Mouse (Mus musculus) kidney, embryonic 15.5 days (tissue): ENCODE data around the gene Tbx10. TPM values are rescaled to one million over a fixed set of nuclear protein-coding genes. Genes with fewer than 3 reads are reported as not detected.

Experiments
- ATAC-seq: fragments of 200-750 bp; cut with Nextera tagmentation; replicated peaks from 2 replicates; pipeline ENCODE4 v1.8.0; 2017; ENCODE audit warnings: moderate TSS enrichment; ENCODE audit not compliant: low FRiP score
- H3K27ac ChIP-seq: fragments of 300-500 bp; sonication (generic); 2 replicates; pipeline ENCODE4 v1.5.1; 2015; ENCODE audit warnings: mild to moderate bottlenecking, inconsistent platforms
- H3K27me3 ChIP-seq: fragments of 300-500 bp; sonication (generic); 2 replicates; pipeline ENCODE4 v1.6.1; 2015; ENCODE audit warnings: inconsistent platforms
- H3K36me3 ChIP-seq: fragments of 300-500 bp; sonication (generic); 2 replicates; pipeline ENCODE4 v1.6.1; 2015; ENCODE audit warnings: inconsistent platforms
- H3K4me1 ChIP-seq: fragments of 300-500 bp; sonication (generic); 2 replicates; pipeline ENCODE4 v1.6.1; 2015; ENCODE audit warnings: inconsistent platforms
- H3K4me2 ChIP-seq: fragments of 300-500 bp; sonication (generic); 2 replicates; pipeline ENCODE4 v1.6.1; 2015; ENCODE audit warnings: moderate library complexity, mild to moderate bottlenecking, inconsistent platforms
- H3K4me3 ChIP-seq: fragments of 300-500 bp; sonication (generic); replicated peaks from 2 replicates; pipeline ENCODE4 v1.5.1; 2015; ENCODE audit warnings: mild to moderate bottlenecking, inconsistent platforms
- H3K9ac ChIP-seq: fragments of 300-500 bp; sonication (generic); 2 replicates; pipeline ENCODE4 v1.6.1; 2015; ENCODE audit warnings: mild to moderate bottlenecking, inconsistent platforms
- H3K9me3 ChIP-seq: fragments of 300-500 bp; sonication (generic); replicated peaks from 2 replicates; pipeline ENCODE4 v1.6.1; 2016; ENCODE audit warnings: inconsistent platforms
- WGBS: fragments of 180-500 bp; shearing (Covaris S2); methylation state at CpG from one replicate; pipeline ENCODE4 v1.1.7; 2015; ENCODE audit warnings: mixed read lengths; 5-methylcytosine and 5-hydroxymethylcytosine counted together
- polyA plus RNA-seq: library from polyadenylated mRNA; unstranded; fragments of >200 nt; fragmentation: Nextera tagmentation; extraction: Ambion mirVana; gene quantifications from 2 replicates; pipeline ENCODE4 v1.2.1, GENCODE M21; 2015

Gene Tbx10
- polyA plus RNA-seq, 1 experiment from 2014 or later, result 0.75 TPM

DNA sequence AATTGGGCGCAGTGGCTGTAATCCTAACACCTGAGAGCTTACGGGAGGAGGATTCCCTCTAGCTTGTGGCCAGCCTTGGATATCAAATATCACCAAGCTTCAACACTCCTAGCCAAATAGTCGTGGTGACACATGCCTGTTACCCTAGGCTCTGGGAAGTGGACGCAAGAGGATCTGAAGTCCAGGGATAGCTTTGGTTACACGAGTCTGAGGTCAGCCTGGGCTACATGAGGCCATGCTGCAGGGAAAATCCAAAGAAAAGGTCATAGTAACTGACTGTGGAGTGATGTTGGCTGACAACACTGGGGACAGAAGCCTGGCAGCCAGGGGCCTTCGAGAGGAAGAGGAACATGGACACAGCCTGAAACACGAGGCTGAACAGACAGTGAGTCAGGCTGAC lies 3.6 kb downstream of the Tbx10 start:
- Histone ChIP-seq H3K27me3 (no peaks in the 10 kb centered on the region), H3K9ac (no peak overlapping the region), H3K36me3 (no peaks in the 10 kb centered on the region), H3K9me3 (no peaks in the 10 kb centered on the region), H3K27ac (peak overlapping the region; percentile 59; the same call in 1 of the 2 replicates), H3K4me2 (no peak overlapping the region), H3K4me3 (no peak overlapping the region), H3K4me1 (peaks cover 54% of the 10 kb centered on the region)
- 45% methylated on average over 7 of the region's 7 CpGs for WGBS
- ATAC-seq, result no peak

DNA sequence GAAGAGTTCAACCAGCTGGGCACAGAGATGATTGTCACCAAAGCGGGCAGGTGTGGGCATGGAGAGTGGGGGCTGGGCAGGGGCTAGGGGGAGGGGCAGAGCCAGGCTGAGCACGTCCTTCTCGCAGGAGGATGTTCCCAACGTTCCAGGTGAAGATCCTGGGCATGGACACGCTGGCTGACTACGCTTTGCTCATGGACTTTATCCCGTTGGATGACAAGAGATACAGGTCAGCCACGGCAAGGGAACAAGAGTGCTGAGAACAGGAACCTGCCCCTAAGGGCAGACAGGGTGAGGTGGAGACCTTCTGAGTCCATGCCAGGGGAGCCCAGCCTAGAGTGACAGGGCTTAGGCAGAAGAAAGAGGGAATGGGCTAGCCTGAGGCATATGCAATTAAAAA lies 4.2 kb downstream of the Tbx10 start:
- Histone ChIP-seq H3K9me3 (no peaks in the 10 kb centered on the region), H3K4me3 (no peak overlapping the region), H3K4me2 (no peak overlapping the region), H3K27ac (0 out of 2 replicates have a peak overlapping the region, but pooled peaks have one; percentile 59), H3K9ac (no peak overlapping the region), H3K4me1 (peaks cover 60% of the 10 kb centered on the region), H3K27me3 (no peaks in the 10 kb centered on the region), H3K36me3 (no peaks in the 10 kb centered on the region)
- ATAC-seq, result no peak
- 76% methylated on average over 8 of the region's 8 CpGs for WGBS

DNA sequence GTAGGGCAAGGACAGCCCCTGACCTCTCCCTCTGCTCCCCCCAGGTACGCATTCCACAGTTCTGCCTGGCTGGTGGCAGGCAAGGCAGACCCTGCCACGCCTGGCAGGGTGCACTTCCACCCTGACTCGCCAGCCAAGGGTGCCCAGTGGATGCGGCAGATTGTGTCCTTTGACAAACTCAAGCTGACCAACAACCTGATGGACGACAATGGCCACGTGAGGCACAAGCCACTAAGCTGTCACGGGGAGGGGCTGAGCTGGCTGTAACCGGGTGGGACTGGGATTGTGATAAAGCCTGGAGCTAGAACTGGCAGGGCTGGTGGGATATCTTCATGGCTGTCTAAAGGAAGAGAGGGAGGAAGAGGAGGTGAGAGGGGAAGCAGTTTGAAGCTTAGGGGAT lies 4.7 kb downstream of the Tbx10 start:
- WGBS, result 42% methylated on average over 8 of the region's 8 CpGs
- Histone ChIP-seq H3K27ac (no peak overlapping the region), H3K27me3 (no peaks in the 10 kb centered on the region), H3K36me3 (no peaks in the 10 kb centered on the region), H3K9me3 (no peaks in the 10 kb centered on the region), H3K4me2 (no peak overlapping the region), H3K4me3 (no peak overlapping the region), H3K9ac (no peak overlapping the region), H3K4me1 (peaks cover 64% of the 10 kb centered on the region)
- ATAC-seq, result no peak

DNA sequence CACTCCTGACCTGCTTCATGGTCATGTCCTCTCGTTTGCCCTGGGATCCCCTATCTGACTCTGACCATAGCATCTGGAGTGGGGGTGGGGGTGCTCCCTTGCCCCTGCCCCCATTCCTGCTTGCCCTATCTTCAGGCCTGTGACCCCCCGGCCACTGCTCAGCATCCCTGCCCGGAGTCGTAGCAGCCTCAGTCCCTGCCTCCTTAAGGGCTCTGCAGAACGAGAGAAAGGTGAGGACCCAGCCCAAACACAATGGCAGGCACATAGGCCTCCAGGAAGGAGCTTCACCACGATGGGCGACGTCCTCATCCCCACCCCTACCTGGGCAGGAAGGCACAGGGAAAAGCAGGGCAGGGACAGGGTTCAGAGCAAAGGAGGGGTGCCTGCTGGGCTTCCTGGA lies 5.8 kb downstream of the Tbx10 start:
- no peaks in the 10 kb centered on the region for H3K9me3 ChIP-seq
- no peak for ATAC-seq
- no peak overlapping the region for H3K4me2 ChIP-seq
- WGBS, result 64% methylated on average over 8 of the region's 8 CpGs
- H3K27ac ChIP-seq, result no peak overlapping the region
- H3K9ac ChIP-seq, result no peak overlapping the region
- H3K36me3 ChIP-seq, result no peaks in the 10 kb centered on the region
- H3K4me3 ChIP-seq, result no peak overlapping the region
- H3K27me3 ChIP-seq, result no peaks in the 10 kb centered on the region
- H3K4me1 ChIP-seq, result peaks cover 64% of the 10 kb centered on the region

DNA sequence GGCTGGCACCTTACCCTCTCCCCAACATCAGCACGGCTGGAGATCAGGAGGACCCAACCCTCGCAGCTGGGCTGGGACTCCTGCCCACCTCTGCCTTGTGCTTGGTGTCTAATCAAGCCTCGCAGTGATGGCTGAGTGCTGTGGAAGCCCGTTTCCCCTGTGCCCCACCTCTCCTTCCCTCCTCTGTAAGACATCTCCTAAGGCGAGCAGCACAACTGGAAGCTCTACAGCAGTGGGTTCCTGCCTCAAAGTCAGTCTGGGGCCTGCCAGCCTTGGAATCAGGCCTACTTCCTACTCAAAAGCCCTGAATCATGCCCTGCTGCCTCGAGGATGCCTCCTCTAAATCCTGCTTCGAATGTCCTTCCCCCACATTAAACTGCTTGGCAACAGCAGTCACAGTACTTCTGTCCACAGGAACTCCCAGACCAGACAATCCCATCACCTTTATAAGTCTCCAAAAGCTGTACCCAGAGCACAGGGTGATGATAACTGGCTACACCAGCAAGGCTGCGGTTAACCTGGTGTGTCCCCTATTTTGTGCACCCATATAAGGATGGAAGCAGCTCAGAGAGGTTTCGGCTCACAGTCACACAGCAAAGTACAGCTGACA lies 6.7 kb downstream of the Tbx10 start:
- 77% methylated on average over 9 of the region's 9 CpGs for WGBS

DNA sequence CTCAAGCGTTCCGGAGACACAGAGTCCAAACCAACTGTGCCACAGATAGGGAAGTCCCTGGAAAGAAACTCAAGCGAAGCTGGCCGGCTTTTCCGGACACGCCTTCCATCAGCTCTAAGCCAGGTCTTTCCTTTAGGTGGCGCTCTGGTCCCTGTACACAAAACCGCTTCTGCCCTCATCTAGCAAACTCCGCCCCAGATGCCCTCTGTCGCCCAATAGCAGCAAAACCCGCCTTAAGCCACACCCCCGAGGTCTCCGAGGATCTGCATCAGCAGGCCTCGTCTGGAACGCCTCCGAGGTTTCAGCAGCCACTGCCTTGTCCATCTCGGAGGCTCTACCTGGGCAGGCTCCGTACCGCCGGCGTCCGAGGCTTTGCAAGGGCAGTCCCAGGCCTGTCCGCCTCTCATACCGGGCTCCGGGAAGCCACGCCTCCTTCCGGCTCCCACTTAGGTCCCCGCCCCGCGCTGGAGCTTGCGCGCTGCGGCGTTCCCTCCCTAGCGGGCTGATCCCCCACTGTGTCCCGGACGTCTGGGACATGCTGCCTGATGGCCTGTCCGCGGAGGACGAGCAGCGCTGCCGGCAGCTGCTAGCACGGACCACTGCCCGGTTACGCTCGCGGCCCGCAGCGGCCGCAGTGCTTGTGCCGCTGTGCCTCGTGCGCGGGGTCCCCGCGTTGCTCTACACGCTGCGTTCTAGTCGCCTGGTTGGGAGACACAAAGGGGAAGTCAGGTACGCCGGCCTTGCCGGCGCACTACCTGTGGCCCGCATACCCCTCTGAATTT lies 7.8 kb downstream of the Tbx10 start, which contains the start of the genes Nudt8 and Gm49405:
Gene Nudt8, plus strand, starts transcription at position 462 of the 782 bp plus-strand sequence.
Gene Gm49405, plus strand, starts transcription at position 508 of the 782 bp plus-strand sequence.
- Histone ChIP-seq H3K4me3 (peak within 1 kb of the TSS; percentile 74), H3K36me3 (peaks cover 8% of the 10 kb centered on the region), H3K4me1 (peaks cover 58% of the 10 kb centered on the region), H3K4me2 (peak within 1 kb of the TSS; percentile 89), H3K9me3 (no peaks in the 10 kb centered on the region), H3K9ac (peak within 1 kb of the TSS; percentile 80), H3K27me3 (no peaks in the 10 kb centered on the region), H3K27ac (peak within 1 kb of the TSS; percentile 98)
- peak; percentile 92 for ATAC-seq
- under 1% methylated on average over 64 of the region's 64 CpGs for WGBS

More for the DNA sequence above, 6.7 kb downstream of the Tbx10 start:
- Histone ChIP-seq H3K36me3 (no peaks in the 10 kb centered on the region), H3K4me2 (peak overlapping the region; percentile 89), H3K4me3 (peak overlapping the region; percentile 74), H3K27ac (peak overlapping the region; percentile 98; the same call in 1 of the 2 replicates), H3K9me3 (no peaks in the 10 kb centered on the region), H3K4me1 (peaks cover 64% of the 10 kb centered on the region), H3K9ac (peak overlapping the region; percentile 46; the same call in 1 of the 2 replicates), H3K27me3 (no peaks in the 10 kb centered on the region)
- no peak for ATAC-seq

DNA sequence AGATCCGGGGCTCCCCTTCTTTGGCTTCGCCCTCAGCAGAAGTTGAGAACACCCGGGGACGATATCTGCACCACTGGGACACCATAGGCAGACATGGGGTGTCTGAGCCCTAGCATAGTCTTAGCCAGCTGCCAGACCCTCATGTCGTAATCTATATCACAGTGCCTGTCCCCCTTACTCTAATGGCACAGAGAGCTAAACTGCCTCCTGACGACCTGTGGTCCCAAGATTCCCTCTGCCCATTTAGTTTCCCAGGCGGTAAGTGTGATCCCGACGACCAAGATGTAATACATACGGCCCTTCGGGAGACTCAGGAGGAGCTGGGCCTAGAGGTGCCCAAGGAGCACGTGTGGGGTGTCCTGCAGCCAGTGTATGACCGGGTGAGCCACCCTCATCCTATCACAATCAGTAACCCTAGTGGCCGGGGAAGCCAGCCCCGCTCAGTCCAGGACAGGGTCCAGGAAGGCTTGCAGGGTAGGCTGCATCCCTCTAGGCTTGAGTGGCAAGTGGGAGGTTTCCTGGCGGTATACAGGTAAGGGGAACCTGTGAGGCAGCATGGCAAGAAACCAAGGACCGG lies 8.5 kb downstream of the Tbx10 start:
- Histone ChIP-seq H3K4me3 (peak overlapping the region; percentile 74), H3K36me3 (peaks cover 14% of the 10 kb centered on the region), H3K27me3 (no peaks in the 10 kb centered on the region), H3K27ac (peak overlapping the region; percentile 98), H3K9ac (peak overlapping the region; percentile 80), H3K9me3 (no peaks in the 10 kb centered on the region), H3K4me2 (peak overlapping the region; percentile 89), H3K4me1 (peaks cover 51% of the 10 kb centered on the region)
- 11% methylated on average over 17 of the region's 17 CpGs for WGBS
- ATAC-seq, result peak; percentile 13; the same call in 1 of the 2 replicates

DNA sequence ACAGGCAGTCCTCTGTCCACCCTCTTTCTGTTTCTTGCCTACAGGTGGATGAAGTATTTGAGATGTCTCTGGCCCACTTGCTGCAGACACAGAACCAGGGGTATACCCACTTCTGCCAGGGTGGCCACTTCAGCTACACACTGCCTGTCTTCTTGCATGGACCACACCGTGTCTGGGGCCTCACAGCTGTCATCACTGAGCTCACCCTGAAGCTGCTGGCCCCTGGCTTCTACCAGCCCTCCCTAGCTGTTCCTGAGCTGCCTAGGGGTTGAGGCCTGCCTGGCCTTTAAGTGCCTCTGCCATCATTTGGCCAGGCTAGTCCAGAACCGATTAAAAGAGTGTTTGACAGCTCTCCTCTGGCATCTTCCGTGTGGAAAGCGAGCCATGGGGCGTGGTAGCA lies 9.2 kb downstream of the Tbx10 start:
- no peak overlapping the region for H3K4me3 ChIP-seq
- peaks cover 21% of the 10 kb centered on the region for H3K36me3 ChIP-seq
- H3K4me2 ChIP-seq, result peak overlapping the region; percentile 89
- H3K9ac ChIP-seq, result 0 out of 2 replicates have a peak overlapping the region, but pooled peaks have one; percentile 80
- H3K27me3 ChIP-seq, result no peaks in the 10 kb centered on the region
- peaks cover 44% of the 10 kb centered on the region for H3K4me1 ChIP-seq
- H3K27ac ChIP-seq, result no peak overlapping the region
- WGBS, result 74% methylated on average over 5 of the region's 5 CpGs
- no peaks in the 10 kb centered on the region for H3K9me3 ChIP-seq
- ATAC-seq, result no peak

DNA sequence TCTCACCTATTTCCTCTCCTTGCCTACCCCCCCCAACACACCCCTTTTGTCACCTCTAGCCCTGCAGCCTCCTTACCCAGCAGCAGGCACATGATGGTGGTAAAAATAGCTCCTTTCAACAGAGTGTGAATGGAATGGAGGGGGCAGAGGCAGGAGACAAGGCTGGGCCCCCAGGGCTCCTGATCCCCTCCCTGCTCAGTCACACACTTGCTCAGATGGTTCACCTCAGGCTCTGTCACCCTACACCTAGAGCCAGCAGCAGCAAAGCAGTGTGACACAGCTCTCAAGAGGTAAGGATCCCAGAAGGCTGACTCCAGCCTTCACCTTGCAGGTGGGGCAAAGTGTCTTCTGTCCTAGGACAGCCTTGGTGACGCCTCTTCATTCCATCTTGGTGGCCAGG lies 10.6 kb downstream of the Tbx10 start, which contains the start of gene Doc2g:
Gene Doc2g, plus strand, starts transcription at position 202 of the 400 bp plus-strand sequence.
- Histone ChIP-seq H3K9ac (no peak within 1 kb of the TSS), H3K4me1 (peaks cover 31% of the 10 kb centered on the region), H3K36me3 (peaks cover 35% of the 10 kb centered on the region), H3K4me3 (no peak within 1 kb of the TSS), H3K27ac (no peak within 1 kb of the TSS), H3K4me2 (no peak within 1 kb of the TSS), H3K9me3 (no peaks in the 10 kb centered on the region), H3K27me3 (no peaks in the 10 kb centered on the region)
- whole genome bisulfite sequencing, result 81% methylated on average over 1 of the region's 1 CpGs
- no peak for ATAC-seq

DNA sequence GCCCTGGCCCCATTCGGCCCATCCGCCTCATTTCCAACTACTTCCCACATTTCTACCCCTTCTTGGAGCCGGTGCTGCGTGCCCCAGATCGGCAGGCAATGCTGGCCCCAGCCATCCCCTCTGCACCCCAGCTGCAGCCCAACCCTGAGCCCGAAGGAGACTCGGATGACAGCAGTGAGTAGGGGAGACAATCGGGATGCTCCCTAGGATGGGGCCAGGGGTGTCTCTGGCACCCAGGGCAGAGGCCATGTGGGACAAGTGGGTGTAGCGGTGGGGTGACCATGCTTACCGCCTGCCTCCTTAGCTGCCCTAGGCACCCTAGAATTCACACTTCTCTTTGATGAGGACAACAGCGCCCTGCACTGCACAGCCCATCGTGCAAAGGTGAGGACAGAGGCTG lies 11.1 kb downstream of the Tbx10 start:
- WGBS, result 77% methylated on average over 12 of the region's 12 CpGs

DNA sequence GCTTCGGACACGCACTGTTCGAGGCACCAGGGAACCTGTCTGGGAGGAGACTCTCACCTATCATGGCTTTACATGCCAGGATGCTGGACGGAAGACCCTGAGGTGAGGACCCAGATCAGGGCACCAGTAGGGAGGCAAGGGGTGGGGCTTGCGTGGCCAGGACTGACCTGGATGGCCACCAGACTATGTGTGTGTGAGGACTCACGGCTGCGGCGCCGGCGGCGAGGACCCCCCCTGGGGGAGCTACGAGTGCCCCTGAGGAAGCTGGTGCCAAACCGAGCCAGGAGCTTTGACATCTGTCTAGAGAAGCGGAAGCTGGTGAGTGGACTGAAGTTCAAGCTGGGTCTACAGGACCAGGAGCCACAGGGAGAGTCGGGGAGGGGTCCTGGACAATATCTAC lies 11.8 kb downstream of the Tbx10 start:
- ATAC-seq, result no peak
- WGBS, result 85% methylated on average over 15 of the region's 15 CpGs
- Histone ChIP-seq H3K9me3 (no peaks in the 10 kb centered on the region), H3K4me3 (no peak overlapping the region), H3K4me1 (peaks cover 21% of the 10 kb centered on the region), H3K4me2 (no peak overlapping the region), H3K9ac (no peak overlapping the region), H3K27me3 (no peaks in the 10 kb centered on the region), H3K27ac (no peak overlapping the region), H3K36me3 (peaks cover 47% of the 10 kb centered on the region)

More for the DNA sequence above, 11.1 kb downstream of the Tbx10 start:
- H3K27ac ChIP-seq, result no peak overlapping the region
- no peak for ATAC-seq
- peaks cover 40% of the 10 kb centered on the region for H3K36me3 ChIP-seq
- H3K9ac ChIP-seq, result no peak overlapping the region
- no peaks in the 10 kb centered on the region for H3K9me3 ChIP-seq
- peaks cover 27% of the 10 kb centered on the region for H3K4me1 ChIP-seq
- no peak overlapping the region for H3K4me2 ChIP-seq
- H3K4me3 ChIP-seq, result no peak overlapping the region
- H3K27me3 ChIP-seq, result no peaks in the 10 kb centered on the region

DNA sequence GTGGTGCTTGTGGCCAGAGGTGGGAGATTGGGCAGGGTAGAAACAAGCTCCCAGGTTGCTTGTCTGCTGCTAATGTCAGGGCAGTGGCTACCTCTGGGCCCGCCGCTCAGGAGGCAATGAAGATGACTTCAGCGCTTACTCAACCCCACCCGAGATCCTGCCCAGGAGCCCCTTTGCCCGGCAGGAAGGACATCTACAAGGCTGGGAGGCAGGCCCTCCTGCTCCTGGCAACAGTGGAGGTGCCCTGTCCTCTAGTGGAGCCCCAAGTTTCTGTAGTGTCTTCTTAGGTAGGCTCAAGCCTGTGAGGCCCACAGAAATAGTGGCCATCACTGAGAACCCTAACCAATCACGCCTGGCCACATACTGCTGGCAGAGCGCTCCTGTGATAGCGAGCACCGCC lies 12.5 kb downstream of the Tbx10 start:
- Histone ChIP-seq H3K27me3 (no peaks in the 10 kb centered on the region), H3K9ac (no peak overlapping the region), H3K27ac (no peak overlapping the region), H3K9me3 (no peaks in the 10 kb centered on the region), H3K4me2 (no peak overlapping the region), H3K36me3 (peaks cover 54% of the 10 kb centered on the region), H3K4me1 (peaks cover 15% of the 10 kb centered on the region), H3K4me3 (no peak overlapping the region)
- WGBS, result 89% methylated on average over 9 of the region's 9 CpGs
- ATAC-seq, result no peak
